Mouse (Mus musculus) intestine, embryonic 14.5 days (tissue): ENCODE measurements around the gene Mvk. TPM values are rescaled to one million over a fixed set of nuclear protein-coding genes. Genes with fewer than 3 reads are reported as not detected.

Source experiments
- ATAC-seq: fragments of 200-750 bp; cut with Nextera tagmentation; replicated peaks from 2 replicates; pipeline ENCODE4 v1.8.0; 2017; ENCODE audit warnings: low read depth, moderate number of reproducible peaks, moderate TSS enrichment, moderate library complexity; ENCODE audit not compliant: low FRiP score, low TSS enrichment
- DNase-seq: peaks from one replicate; pipeline ENCODE4 v3.0.0-alpha.2; 2018; ENCODE audit warnings: low spot score
- H3K27ac ChIP-seq: fragments of 300-500 bp; sonication (generic); 2 replicates; pipeline ENCODE4 v1.5.1; 2014; ENCODE audit warnings: low read depth, mild to moderate bottlenecking, control low read depth
- H3K27me3 ChIP-seq: fragments of 300-500 bp; sonication (generic); replicated peaks from 2 replicates; pipeline ENCODE4 v1.6.1; 2014; ENCODE audit warnings: low read length, control low read depth; ENCODE audit not compliant: control insufficient read depth, insufficient read depth
- H3K36me3 ChIP-seq: fragments of 300-500 bp; sonication (generic); 2 replicates; pipeline ENCODE4 v1.6.1; 2014; ENCODE audit warnings: low read length, control low read depth; ENCODE audit not compliant: control insufficient read depth, insufficient read depth
- H3K4me1 ChIP-seq: fragments of 300-500 bp; sonication (generic); replicated peaks from 2 replicates; pipeline ENCODE4 v1.6.1; 2014; ENCODE audit warnings: low read length, control low read depth, mixed read lengths; ENCODE audit not compliant: control insufficient read depth, insufficient read depth
- H3K4me2 ChIP-seq: fragments of 300-500 bp; sonication (generic); 2 replicates; pipeline ENCODE4 v1.6.1; 2014; ENCODE audit warnings: low read length
- H3K4me3 ChIP-seq: fragments of 300-500 bp; sonication (generic); 2 replicates; pipeline ENCODE4 v1.5.1; 2014; ENCODE audit warnings: low read depth, low read length, control low read depth, mixed read lengths
- H3K9ac ChIP-seq: fragments of 300-500 bp; sonication (generic); 2 replicates; pipeline ENCODE4 v1.6.1; 2014; ENCODE audit warnings: mild to moderate bottlenecking, low read length
- H3K9me3 ChIP-seq: fragments of 300-500 bp; sonication (generic); 2 replicates; pipeline ENCODE4 v1.6.1; 2016; ENCODE audit warnings: low read length, control low read depth; ENCODE audit not compliant: control insufficient read depth
- WGBS: fragments of 180-500 bp; shearing (Covaris S2); extraction: QIAGEN DNeasy Blood & Tissue Kit; methylation state at CpG from one replicate; pipeline ENCODE4 v1.1.7; 2014; 5-methylcytosine and 5-hydroxymethylcytosine counted together
- polyA plus RNA-seq: library from polyadenylated mRNA; unstranded; fragments of >200 nt; fragmentation: Nextera tagmentation; extraction: Ambion mirVana; gene quantifications from 2 replicates; pipeline ENCODE4 v1.2.1, GENCODE M21; 2014

Gene Mvk
- polyA plus RNA-seq, 1 experiment from 2014 or later: 78.4 TPM

- Histone ChIP-seq H3K9me3 (no peaks in the 10 kb centered on the region), H3K4me1 (peaks cover 36% of the 10 kb centered on the region), H3K36me3 (no peaks in the 10 kb centered on the region), H3K27me3 (no peaks in the 10 kb centered on the region), H3K4me2 (no peak overlapping the region), H3K4me3 (no peak overlapping the region), H3K9ac (no peak overlapping the region), H3K27ac (no peak overlapping the region)
- WGBS: 90% methylated on average over 2 of the region's 2 CpGs
- ATAC-seq (no peak), DNase-seq (no peak)
These were observed 20.5 kb downstream of the Mvk start for GRCm38 (mm10) chr5:114464561-114464960.

- DNase-seq: no peak
- H3K4me2 ChIP-seq: no peak overlapping the region
- no peaks in the 10 kb centered on the region for H3K27me3 ChIP-seq
- no peaks in the 10 kb centered on the region for H3K36me3 ChIP-seq
- H3K4me3 ChIP-seq: no peak overlapping the region
- 60% methylated on average over 7 of the region's 7 CpGs for WGBS
- peaks cover 28% of the 10 kb centered on the region for H3K4me1 ChIP-seq
- no peak overlapping the region for H3K27ac ChIP-seq
- no peak overlapping the region for H3K9ac ChIP-seq
- no peaks in the 10 kb centered on the region for H3K9me3 ChIP-seq
- ATAC-seq: no peak
These were observed 21.6 kb downstream of the Mvk start for GRCm38 (mm10) chr5:114465641-114466040.

- Histone ChIP-seq H3K4me3 (peak overlapping the region; percentile 12; the same call in 1 of the 2 replicates), H3K9me3 (peaks cover 2% of the 10 kb centered on the region; the same call in 1 of the 2 replicates), H3K4me2 (peak overlapping the region; percentile 32), H3K36me3 (no peaks in the 10 kb centered on the region), H3K4me1 (peaks cover 19% of the 10 kb centered on the region), H3K27me3 (no peaks in the 10 kb centered on the region), H3K9ac (no peak overlapping the region), H3K27ac (peak overlapping the region; percentile 87)
- DNase-seq: no peak
- WGBS: 3% methylated on average over 11 of the region's 11 CpGs
- ATAC-seq: peak; percentile 32; the same call in 1 of the 2 replicates
These were observed 22.9 kb downstream of the Mvk start for GRCm38 (mm10) chr5:114467019-114467418.

GRCm38 (mm10) chr5:114467430-114467829 lies 23.4 kb downstream of the Mvk start:
- Histone ChIP-seq H3K27ac (peak overlapping the region; percentile 87), H3K9ac (0 out of 2 replicates have a peak overlapping the region, but pooled peaks have one; percentile 13), H3K9me3 (peaks cover 2% of the 10 kb centered on the region; the same call in 1 of the 2 replicates), H3K36me3 (no peaks in the 10 kb centered on the region), H3K27me3 (no peaks in the 10 kb centered on the region), H3K4me1 (peaks cover 19% of the 10 kb centered on the region), H3K4me2 (peak overlapping the region; percentile 32), H3K4me3 (peak overlapping the region; percentile 12; the same call in 1 of the 2 replicates)
- WGBS: 1% methylated on average over 11 of the region's 13 CpGs
- ATAC-seq (peak; percentile 76), DNase-seq (peak; percentile 88)

- Histone ChIP-seq H3K9me3 (peaks cover 2% of the 10 kb centered on the region; the same call in 1 of the 2 replicates), H3K4me1 (peaks cover 19% of the 10 kb centered on the region), H3K27ac (peak overlapping the region; percentile 87), H3K4me3 (no peak overlapping the region), H3K36me3 (no peaks in the 10 kb centered on the region), H3K4me2 (peak overlapping the region; percentile 32), H3K27me3 (no peaks in the 10 kb centered on the region), H3K9ac (no peak overlapping the region)
- 46% methylated on average over 4 of the region's 4 CpGs for WGBS
- no peak for ATAC-seq
- DNase-seq: no peak
These were observed 23.9 kb downstream of the Mvk start for GRCm38 (mm10) chr5:114468007-114468406.

GRCm38 (mm10) chr5:114470359-114470758 lies 26.3 kb downstream of the Mvk start:
- no peaks in the 10 kb centered on the region for H3K27me3 ChIP-seq
- no peak overlapping the region for H3K4me2 ChIP-seq
- H3K9me3 ChIP-seq: peaks cover 2% of the 10 kb centered on the region; the same call in 1 of the 2 replicates
- H3K9ac ChIP-seq: no peak overlapping the region
- peaks cover 19% of the 10 kb centered on the region for H3K4me1 ChIP-seq
- peak overlapping the region; percentile 14; the same call in 1 of the 2 replicates for H3K27ac ChIP-seq
- no peaks in the 10 kb centered on the region for H3K36me3 ChIP-seq
- 63% methylated on average over 3 of the region's 3 CpGs for WGBS
- no peak for ATAC-seq
- DNase-seq: no peak
- H3K4me3 ChIP-seq: no peak overlapping the region

GRCm38 (mm10) chr5:114474741-114475491 lies 30.8 kb downstream of the Mvk start:
- Histone ChIP-seq H3K4me3 (no peak overlapping the region), H3K4me2 (no peak overlapping the region), H3K9me3 (peaks cover 2% of the 10 kb centered on the region; the same call in 1 of the 2 replicates), H3K36me3 (no peaks in the 10 kb centered on the region), H3K4me1 (no peaks in the 10 kb centered on the region), H3K9ac (no peak overlapping the region), H3K27me3 (no peaks in the 10 kb centered on the region), H3K27ac (no peak overlapping the region)
- DNase-seq (no peak), ATAC-seq (no peak)
- WGBS: 50% methylated on average over 35 of the region's 35 CpGs

- H3K4me2 ChIP-seq: no peak overlapping the region
- H3K9me3 ChIP-seq: no peaks in the 10 kb centered on the region
- 79% methylated on average over 12 of the region's 12 CpGs for WGBS
- peaks cover 10% of the 10 kb centered on the region; the same call in 1 of the 2 replicates for H3K4me1 ChIP-seq
- no peak overlapping the region for H3K9ac ChIP-seq
- no peak overlapping the region for H3K27ac ChIP-seq
- ATAC-seq (no peak), DNase-seq (no peak)
- H3K36me3 ChIP-seq: no peaks in the 10 kb centered on the region
- H3K27me3 ChIP-seq: no peaks in the 10 kb centered on the region
- H3K4me3 ChIP-seq: no peak overlapping the region
These were observed 34.2 kb downstream of the Mvk start for GRCm38 (mm10) chr5:114478267-114478666.
